Mouse (Mus musculus) CH12.LX (cell line): ENCODE measurements around the gene Atp6v0b.

Experiments
- CHD1 ChIP-seq: IDR thresholded peaks from 2 replicates; pipeline ENCODE4 v1.6.1; 2012; ENCODE audit warnings: low read depth, low read length, improper control_type of control experiment, inconsistent platforms
- USF1 ChIP-seq: IDR thresholded peaks from 2 replicates; pipeline ENCODE4 v1.6.1; 2014; ENCODE audit warnings: low read depth, mild to moderate bottlenecking, inconsistent platforms, low read length, improper control_type of control experiment
- ZC3H11A ChIP-seq: IDR thresholded peaks from 2 replicates; pipeline ENCODE4 v1.6.1; 2012; ENCODE audit warnings: low read depth, mild to moderate bottlenecking, inconsistent platforms, low read length, improper control_type of control experiment

DNA sequence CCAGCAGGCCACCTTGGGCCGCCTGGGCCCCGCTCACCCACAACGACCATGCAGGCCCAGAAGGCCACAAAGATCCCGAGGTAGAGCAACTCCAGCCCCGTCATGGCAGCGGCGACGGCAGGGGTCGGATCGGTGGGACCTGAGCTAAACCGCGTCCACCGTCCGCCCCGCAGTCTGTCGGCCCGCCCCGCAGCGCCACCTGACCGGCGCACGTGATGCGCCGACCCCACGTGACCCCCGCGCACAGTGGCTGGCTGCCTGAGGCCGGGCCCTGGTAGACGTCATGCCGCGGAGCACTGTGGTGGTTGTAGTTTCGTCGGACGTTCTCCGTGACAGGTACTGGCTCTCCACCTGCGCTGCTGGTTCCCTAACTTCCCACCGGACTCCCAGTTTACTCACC is at the start of gene Atp6v0b:
- TF ChIP-seq USF1: peak; percentile 99
- TF ChIP-seq ZC3H11A: no peak
- TF ChIP-seq CHD1: no peak
